Mouse (Mus musculus) natural killer cell, adult 2 months (primary cell): ENCODE measurements at regions not wholly inside any gene's neighbourhood (a gene's known extent, or its start where the extent isn't known, plus 50 kb on each side); places are given as distances from the start of the nearest gene placed in this dataset.

Experiments
- DNase-seq, 2 experiments: peaks; one replicate each; pipeline ENCODE4 v3.0.0; 2022; ENCODE audit warnings: low spot score in 2 of 2

GRCm38 (mm10) chr13:32649982-32650381, 133.8 kb downstream of the Mylk4 start:
- DNase-seq = no peak

- DNase-seq = no peak
Measured at GRCm38 (mm10) chr13:32643030-32643750, 140.6 kb downstream of the Mylk4 start.

GRCm38 (mm10) chr13:32640941-32641340, 142.8 kb downstream of the Mylk4 start:
- no peak for DNase-seq

GRCm38 (mm10) chr13:32630122-32630732, 153.5 kb downstream of the Mylk4 start:
- DNase-seq = no peak

- DNase-seq = no peak
Measured at GRCm38 (mm10) chr13:32613916-32614315, 169.8 kb downstream of the Mylk4 start.

- DNase-seq = peak; percentile 27 to 66
Measured at GRCm38 (mm10) chr13:32611551-32612295, 172.0 kb downstream of the Mylk4 start.

- DNase-seq = peak in 1 of 2 experiments; percentile 4
Measured at GRCm38 (mm10) chr13:32610970-32611369, 172.8 kb downstream of the Mylk4 start.

GRCm38 (mm10) chr13:32608413-32608812, 175.3 kb downstream of the Mylk4 start:
- no peak for DNase-seq

- no peak for DNase-seq
Measured at GRCm38 (mm10) chr13:32603925-32604590, 179.7 kb downstream of the Mylk4 start.

GRCm38 (mm10) chr13:32601315-32601714, 182.4 kb downstream of the Mylk4 start:
- no peak for DNase-seq

GRCm38 (mm10) chr13:32593611-32594010, 190.1 kb downstream of the Mylk4 start:
- DNase-seq = no peak

- DNase-seq = no peak
Measured at GRCm38 (mm10) chr13:32593131-32593530, 190.6 kb downstream of the Mylk4 start.

- DNase-seq = no peak
Measured at GRCm38 (mm10) chr13:32581598-32581997, 202.2 kb downstream of the Mylk4 start.

GRCm38 (mm10) chr13:32567850-32568249, 215.9 kb downstream of the Mylk4 start:
- no peak for DNase-seq

GRCm38 (mm10) chr13:32560666-32561065, 222.1 kb upstream of the Gmds start:
- DNase-seq = no peak

- no peak for DNase-seq
Measured at GRCm38 (mm10) chr13:32556396-32556795, 217.9 kb upstream of the Gmds start.

- DNase-seq = no peak
Measured at GRCm38 (mm10) chr13:32555064-32555463, 216.5 kb upstream of the Gmds start.

GRCm38 (mm10) chr13:32554601-32555000, 216.1 kb upstream of the Gmds start:
- no peak for DNase-seq

GRCm38 (mm10) chr13:32553136-32553535, 214.6 kb upstream of the Gmds start:
- DNase-seq = no peak

- DNase-seq = no peak
Measured at GRCm38 (mm10) chr13:32550113-32550512, 211.6 kb upstream of the Gmds start.

GRCm38 (mm10) chr13:32547126-32547525, 208.6 kb upstream of the Gmds start:
- no peak for DNase-seq
